Mouse (Mus musculus): Measurements from ENCODE around the gene Hs6st2. TPM values are rescaled to one million over a fixed set of nuclear protein-coding genes. Genes with fewer than 3 reads are reported as not detected.

Hs6st2 gene
- polyA plus RNA-seq, 1 experiment from 2014 or later, result 24.8 TPM

- Histone ChIP-seq H3K27ac (no peak overlapping the region), H3K9me3 (no peaks in the 10 kb centered on the region), H3K36me3 (no peaks in the 10 kb centered on the region), H3K4me3 (no peak overlapping the region), H3K9ac (no peak overlapping the region), H3K27me3 (no peaks in the 10 kb centered on the region), H3K4me1 (no peaks in the 10 kb centered on the region), H3K4me2 (no peak overlapping the region)
- 79% methylated on average over 5 of the region's 5 CpGs for WGBS
- ATAC-seq (ENCODE audit: insufficient number of reproducible peaks, low FRiP score, low TSS enrichment, low read depth), result no peak
Observed at GRCm38 (mm10) chrX:51539626-51540025, 142.0 kb downstream of the Hs6st2 start.

- no peak for ATAC-seq (ENCODE audit: insufficient number of reproducible peaks, low FRiP score, low TSS enrichment, low read depth)
- Histone ChIP-seq H3K4me3 (no peak overlapping the region), H3K9ac (no peak overlapping the region), H3K27ac (no peak overlapping the region), H3K4me1 (no peaks in the 10 kb centered on the region), H3K36me3 (no peaks in the 10 kb centered on the region), H3K27me3 (no peaks in the 10 kb centered on the region), H3K4me2 (no peak overlapping the region), H3K9me3 (no peaks in the 10 kb centered on the region)
- WGBS, result 76% methylated on average over 3 of the region's 3 CpGs
Observed at GRCm38 (mm10) chrX:51537082-51537481, 144.6 kb downstream of the Hs6st2 start.

- WGBS, result 91% methylated on average over 6 of the region's 6 CpGs
- H3K9me3 ChIP-seq, result no peaks in the 10 kb centered on the region
- no peak overlapping the region for H3K4me3 ChIP-seq
- no peaks in the 10 kb centered on the region for H3K4me1 ChIP-seq
- no peak overlapping the region for H3K27ac ChIP-seq
- no peak for ATAC-seq (ENCODE audit: insufficient number of reproducible peaks, low FRiP score, low TSS enrichment, low read depth)
- no peak overlapping the region for H3K4me2 ChIP-seq
- no peaks in the 10 kb centered on the region for H3K27me3 ChIP-seq
- H3K36me3 ChIP-seq, result no peaks in the 10 kb centered on the region
- no peak overlapping the region for H3K9ac ChIP-seq
Observed at GRCm38 (mm10) chrX:51535226-51535625, 146.4 kb downstream of the Hs6st2 start.

GRCm38 (mm10) chrX:51531136-51531535 lies 150.5 kb downstream of the Hs6st2 start:
- Histone ChIP-seq H3K4me3 (no peak overlapping the region), H3K9me3 (no peaks in the 10 kb centered on the region), H3K27ac (no peak overlapping the region), H3K27me3 (no peaks in the 10 kb centered on the region), H3K4me2 (no peak overlapping the region), H3K9ac (no peak overlapping the region), H3K36me3 (no peaks in the 10 kb centered on the region), H3K4me1 (no peaks in the 10 kb centered on the region)
- WGBS, result 86% methylated on average over 1 of the region's 1 CpGs
- no peak for ATAC-seq (ENCODE audit: insufficient number of reproducible peaks, low FRiP score, low TSS enrichment, low read depth)

GRCm38 (mm10) chrX:51528601-51529000 lies 153.1 kb downstream of the Hs6st2 start:
- H3K4me1 ChIP-seq, result no peaks in the 10 kb centered on the region
- no peaks in the 10 kb centered on the region for H3K36me3 ChIP-seq
- H3K27me3 ChIP-seq, result peaks cover 5% of the 10 kb centered on the region; the same call in 1 of the 2 replicates
- no peak overlapping the region for H3K27ac ChIP-seq
- no peak overlapping the region for H3K4me3 ChIP-seq
- H3K4me2 ChIP-seq, result no peak overlapping the region
- no peak overlapping the region for H3K9ac ChIP-seq
- no peak for ATAC-seq (ENCODE audit: insufficient number of reproducible peaks, low FRiP score, low TSS enrichment, low read depth)
- no peaks in the 10 kb centered on the region for H3K9me3 ChIP-seq

GRCm38 (mm10) chrX:51514831-51515230 lies 166.8 kb downstream of the Hs6st2 start:
- H3K4me3 ChIP-seq, result no peak overlapping the region
- ATAC-seq (ENCODE audit: insufficient number of reproducible peaks, low FRiP score, low TSS enrichment, low read depth), result no peak
- H3K4me1 ChIP-seq, result 0 out of 2 replicates have a peak, but pooled peaks cover 4% of the 10 kb centered on the region
- H3K9ac ChIP-seq, result no peak overlapping the region
- no peak overlapping the region for H3K4me2 ChIP-seq
- H3K9me3 ChIP-seq, result no peaks in the 10 kb centered on the region
- WGBS, result 52% methylated on average over 1 of the region's 1 CpGs
- no peaks in the 10 kb centered on the region; the same call in 1 of the 2 replicates for H3K27me3 ChIP-seq
- no peaks in the 10 kb centered on the region for H3K36me3 ChIP-seq
- no peak overlapping the region for H3K27ac ChIP-seq

- Histone ChIP-seq H3K27me3 (peaks cover 11% of the 10 kb centered on the region; the same call in 1 of the 2 replicates), H3K9ac (no peak overlapping the region), H3K36me3 (no peaks in the 10 kb centered on the region), H3K9me3 (no peaks in the 10 kb centered on the region), H3K4me3 (no peak overlapping the region), H3K4me2 (no peak overlapping the region), H3K27ac (no peak overlapping the region), H3K4me1 (0 out of 2 replicates have a peak, but pooled peaks cover 2% of the 10 kb centered on the region)
- no peak for ATAC-seq (ENCODE audit: insufficient number of reproducible peaks, low FRiP score, low TSS enrichment, low read depth)
- 48% methylated on average over 4 of the region's 4 CpGs for WGBS
Observed at GRCm38 (mm10) chrX:51506526-51506925, 175.1 kb downstream of the Hs6st2 start.

- Histone ChIP-seq H3K4me3 (no peak overlapping the region), H3K27ac (no peak overlapping the region), H3K36me3 (no peaks in the 10 kb centered on the region), H3K4me2 (no peak overlapping the region), H3K27me3 (peaks cover 11% of the 10 kb centered on the region; the same call in 1 of the 2 replicates), H3K9me3 (no peaks in the 10 kb centered on the region), H3K9ac (no peak overlapping the region), H3K4me1 (0 out of 2 replicates have a peak, but pooled peaks cover 2% of the 10 kb centered on the region)
- WGBS, result 32% methylated on average over 1 of the region's 1 CpGs
- ATAC-seq (ENCODE audit: insufficient number of reproducible peaks, low FRiP score, low TSS enrichment, low read depth), result no peak
Observed at GRCm38 (mm10) chrX:51505691-51506090, 176.0 kb downstream of the Hs6st2 start.

- no peak for ATAC-seq (ENCODE audit: insufficient number of reproducible peaks, low FRiP score, low TSS enrichment, low read depth)
- no peak overlapping the region for H3K4me3 ChIP-seq
- H3K4me2 ChIP-seq, result no peak overlapping the region
- WGBS, result 63% methylated on average over 7 of the region's 7 CpGs
- H3K27ac ChIP-seq, result no peak overlapping the region
- H3K4me1 ChIP-seq, result 0 out of 2 replicates have a peak, but pooled peaks cover 2% of the 10 kb centered on the region
- H3K36me3 ChIP-seq, result no peaks in the 10 kb centered on the region
- H3K9me3 ChIP-seq, result no peaks in the 10 kb centered on the region
- H3K9ac ChIP-seq, result no peak overlapping the region
- H3K27me3 ChIP-seq, result peaks cover 11% of the 10 kb centered on the region; the same call in 1 of the 2 replicates
Observed at GRCm38 (mm10) chrX:51503781-51504471, 177.7 kb downstream of the Hs6st2 start.

GRCm38 (mm10) chrX:51497831-51498230 lies 183.8 kb downstream of the Hs6st2 start:
- H3K27me3 ChIP-seq, result no peaks in the 10 kb centered on the region
- no peak overlapping the region for H3K9ac ChIP-seq
- no peaks in the 10 kb centered on the region for H3K9me3 ChIP-seq
- no peak for ATAC-seq (ENCODE audit: insufficient number of reproducible peaks, low FRiP score, low TSS enrichment, low read depth)
- 53% methylated on average over 1 of the region's 1 CpGs for WGBS
- no peak overlapping the region for H3K27ac ChIP-seq
- H3K4me3 ChIP-seq, result no peak overlapping the region
- no peaks in the 10 kb centered on the region for H3K36me3 ChIP-seq
- no peak overlapping the region for H3K4me2 ChIP-seq
- no peaks in the 10 kb centered on the region for H3K4me1 ChIP-seq

GRCm38 (mm10) chrX:51488374-51488773 lies 193.3 kb downstream of the Hs6st2 start:
- Histone ChIP-seq H3K9me3 (no peaks in the 10 kb centered on the region), H3K4me3 (no peak overlapping the region), H3K4me1 (no peaks in the 10 kb centered on the region), H3K36me3 (no peaks in the 10 kb centered on the region), H3K9ac (no peak overlapping the region), H3K4me2 (no peak overlapping the region), H3K27me3 (no peaks in the 10 kb centered on the region), H3K27ac (no peak overlapping the region)
- ATAC-seq (ENCODE audit: insufficient number of reproducible peaks, low FRiP score, low TSS enrichment, low read depth), result no peak

- H3K9me3 ChIP-seq, result no peaks in the 10 kb centered on the region
- H3K4me3 ChIP-seq, result no peak overlapping the region
- H3K27ac ChIP-seq, result no peak overlapping the region
- ATAC-seq (ENCODE audit: insufficient number of reproducible peaks, low FRiP score, low TSS enrichment, low read depth), result no peak
- H3K4me2 ChIP-seq, result no peak overlapping the region
- no peak overlapping the region for H3K9ac ChIP-seq
- 71% methylated on average over 4 of the region's 4 CpGs for WGBS
- H3K4me1 ChIP-seq, result no peaks in the 10 kb centered on the region
- 0 out of 2 replicates have a peak, but pooled peaks cover 4% of the 10 kb centered on the region for H3K27me3 ChIP-seq
- H3K36me3 ChIP-seq, result no peaks in the 10 kb centered on the region
Observed at GRCm38 (mm10) chrX:51469411-51469810, 212.2 kb downstream of the Hs6st2 start.

Measured in limb, embryonic 15.5 days (tissue).